Mouse (Mus musculus) layer of hippocampus, postnatal 36 days (tissue): ENCODE results near the gene Scd3. TPM values are rescaled to one million over a fixed set of nuclear protein-coding genes. Genes with fewer than 3 reads are reported as not detected.

Source experiments
- DNase-seq, 2 experiments: peaks; one replicate each; pipeline ENCODE4 v3.0.0; 2022
- total RNA-seq, 2 experiments: library from RNA; stranded (reverse); gene quantifications; 2 replicates each; pipeline ENCODE4 v1.2.3; 2021

Gene Scd3
- total RNA-seq, result 1 to 10 TPM in 1 of 2 experiments, under 1 TPM in 1; 0.94 to 1.7 TPM

DNA sequence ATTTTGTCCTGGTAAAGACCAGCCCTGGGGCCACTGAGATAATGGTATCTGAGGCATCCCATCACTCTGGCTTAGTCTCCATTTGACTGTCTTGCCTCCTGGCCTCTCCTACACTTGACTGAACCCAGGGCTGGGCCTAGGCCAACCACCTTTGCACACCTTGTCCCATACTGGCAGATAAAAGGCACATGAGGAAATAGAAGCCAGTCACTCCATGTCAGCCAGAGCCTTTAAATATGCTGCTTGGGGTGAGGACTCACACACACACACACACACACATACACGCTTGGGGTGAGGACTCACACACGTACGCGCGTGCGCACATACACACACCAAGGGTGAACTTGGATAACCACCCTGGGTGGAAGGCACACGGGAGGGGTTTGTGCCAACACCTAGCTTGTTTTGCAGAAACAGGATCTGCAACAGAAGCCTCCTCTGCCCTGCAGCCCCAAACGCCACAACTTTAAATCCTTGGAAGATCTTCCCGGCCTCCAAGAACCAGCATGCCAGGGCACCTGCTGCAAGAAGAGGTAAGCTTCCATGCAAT, at the start of gene Scd3:
TSS of gene Scd3 (plus strand) at position 255 of the 550 bp plus-strand sequence.
- no peak for DNase-seq

DNA sequence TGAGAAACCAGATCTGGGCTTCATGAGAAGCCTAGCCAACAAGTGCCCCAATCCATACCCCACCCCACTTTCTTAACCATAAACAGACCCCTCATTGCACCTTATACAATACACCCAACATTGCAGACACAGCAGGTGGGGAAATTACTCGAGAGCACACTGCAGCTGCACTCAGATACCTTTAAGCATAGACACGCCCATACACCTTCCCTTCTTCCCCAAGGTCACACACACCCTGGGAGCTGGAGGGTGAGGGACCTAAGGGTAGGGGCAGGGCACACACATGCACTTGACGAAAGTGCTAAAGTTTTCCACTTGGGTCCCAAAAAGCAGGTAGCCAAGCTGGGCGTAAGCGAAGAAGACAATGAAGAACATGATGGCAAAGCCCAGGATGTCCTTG, 49.3 kb upstream of the Scd3 start:
- DNase-seq, result no peak

DNA sequence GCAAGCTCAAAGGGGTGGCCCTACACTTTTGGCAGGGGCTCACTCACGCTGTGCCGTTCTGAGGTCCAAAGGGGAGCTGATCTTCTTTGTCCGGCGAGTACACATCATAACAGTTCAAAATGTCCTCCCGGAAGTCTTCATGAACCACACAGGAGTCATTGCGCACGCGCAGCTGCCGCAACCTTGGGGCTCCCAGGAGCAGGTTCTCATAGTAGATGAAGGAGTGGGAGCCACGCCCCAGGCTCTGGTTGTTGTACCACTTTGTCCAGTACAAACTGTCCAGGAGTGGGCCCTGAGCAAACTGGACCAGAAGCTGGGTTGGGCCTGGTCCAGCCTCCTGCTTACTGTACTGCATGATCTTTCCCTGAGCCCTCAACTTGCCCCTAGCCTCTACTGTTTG, 46.1 kb upstream of the Scd3 start:
- no peak for DNase-seq

DNA sequence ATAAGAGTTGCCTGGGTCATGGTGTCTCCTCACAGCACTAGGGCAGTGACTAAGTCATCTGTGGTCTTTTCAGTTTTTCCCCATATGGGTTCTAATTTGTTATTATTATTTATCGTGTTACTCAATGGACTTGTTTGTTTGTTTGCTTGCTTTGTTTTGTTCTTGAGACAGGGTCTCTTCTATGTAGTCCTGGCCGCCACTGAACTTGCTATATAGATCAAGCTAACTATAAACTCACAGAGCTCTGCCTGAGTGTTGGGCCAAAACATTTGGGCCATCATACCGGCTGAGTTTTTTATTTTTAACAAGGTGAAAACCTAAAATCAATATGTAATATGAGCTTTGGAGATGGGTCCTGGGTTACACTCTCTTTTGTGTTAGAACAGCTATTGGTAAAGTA, 43.7 kb upstream of the Scd3 start:
- DNase-seq, result no peak

DNA sequence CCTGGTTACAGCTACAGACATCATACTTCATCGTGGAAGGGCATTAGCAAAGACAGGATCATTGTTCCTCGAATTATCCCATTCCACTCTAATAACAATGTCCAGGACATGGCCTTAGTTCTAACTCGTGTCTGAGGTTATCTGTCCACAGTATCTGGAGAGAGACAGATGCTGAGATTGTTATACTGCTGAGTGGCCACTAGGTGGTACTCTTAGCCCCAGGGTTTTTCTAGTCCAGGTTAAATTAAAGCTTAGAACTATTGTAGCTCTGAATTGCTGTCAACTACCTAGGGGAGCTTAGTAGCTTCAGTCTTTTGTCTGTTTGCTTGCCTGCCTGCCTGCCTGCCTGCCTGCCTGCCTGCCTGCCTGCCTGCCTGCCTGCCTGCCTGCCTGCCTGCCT, 41.6 kb upstream of the Scd3 start:
- DNase-seq, result no peak

DNA sequence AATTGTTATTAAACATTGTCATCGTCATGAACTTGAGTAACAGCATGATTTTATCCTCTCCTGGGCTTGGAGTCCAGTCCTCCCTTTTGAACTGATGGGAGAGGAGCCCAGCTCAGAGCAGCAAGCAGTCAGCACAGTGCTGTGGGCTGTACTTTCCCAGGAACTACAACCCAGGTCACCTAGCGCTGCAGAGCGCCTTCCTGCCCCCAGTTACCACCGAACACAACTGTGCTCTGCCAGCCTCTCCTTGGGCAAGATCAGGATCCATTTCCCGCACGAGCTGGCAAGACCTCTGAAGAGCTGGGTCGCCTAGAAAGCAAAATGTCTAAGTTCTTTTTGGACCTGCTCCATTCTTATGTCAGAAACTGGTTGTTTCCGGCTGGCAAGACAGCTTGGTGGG, 28.2 kb upstream of the Scd3 start:
- no peak for DNase-seq

DNA sequence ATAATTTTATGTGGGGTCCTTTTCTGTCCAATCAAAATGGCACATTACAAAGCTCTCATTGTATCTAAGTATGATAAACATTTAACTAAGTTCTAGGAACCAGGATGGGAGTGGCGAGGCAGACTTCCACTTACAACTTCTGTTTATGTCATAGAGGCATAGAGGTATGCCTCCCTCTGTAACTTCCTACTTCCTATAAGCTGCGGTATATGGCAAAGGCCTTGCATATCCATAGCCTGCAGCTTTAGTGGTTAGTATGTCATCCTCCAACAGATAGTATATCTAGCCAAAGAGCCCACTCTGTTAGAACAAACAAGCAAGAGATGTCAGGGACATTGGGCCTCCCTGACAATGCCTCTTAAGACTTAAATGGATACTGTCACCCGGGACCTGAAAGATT, 26.3 kb upstream of the Scd3 start:
- no peak for DNase-seq

DNA sequence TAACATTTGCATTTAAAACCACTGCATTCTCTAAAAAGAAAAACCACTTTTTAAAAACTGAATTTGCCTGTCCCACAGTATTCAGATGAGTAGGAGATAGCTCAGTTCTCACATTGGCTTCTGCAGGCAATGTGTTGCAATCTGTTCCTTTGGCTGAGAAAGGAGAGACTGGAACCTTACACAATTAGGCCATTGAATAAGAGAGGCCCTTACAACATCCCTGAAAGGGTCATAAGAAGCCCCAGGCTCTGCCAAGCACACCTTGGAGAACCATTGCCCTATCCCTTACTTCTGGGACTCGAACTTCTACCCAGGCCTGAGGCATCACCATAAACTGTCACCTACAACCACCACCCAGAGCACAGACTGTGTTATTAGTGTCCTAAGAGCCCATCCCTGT, 22.6 kb upstream of the Scd3 start:
- DNase-seq, result no peak

DNA sequence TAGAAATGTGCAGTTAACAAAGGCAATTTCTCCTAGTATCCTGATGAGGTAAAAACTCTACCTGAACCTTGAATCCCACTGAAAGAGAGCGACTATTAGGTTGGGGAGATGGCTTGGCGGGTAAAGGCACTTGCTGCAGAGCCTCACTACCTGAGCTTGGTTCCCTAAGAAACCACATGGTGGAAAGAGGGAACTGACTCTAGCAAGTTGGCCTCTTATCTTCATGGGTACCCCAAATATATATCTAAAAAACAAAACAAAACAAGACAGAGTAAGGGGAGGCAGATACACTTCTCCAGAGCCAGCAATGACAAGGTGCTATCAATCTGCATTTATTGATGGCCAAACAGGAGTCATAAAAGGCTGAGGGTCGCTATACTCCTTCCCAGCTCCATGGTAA, 19.1 kb upstream of the Scd3 start:
- no peak for DNase-seq

DNA sequence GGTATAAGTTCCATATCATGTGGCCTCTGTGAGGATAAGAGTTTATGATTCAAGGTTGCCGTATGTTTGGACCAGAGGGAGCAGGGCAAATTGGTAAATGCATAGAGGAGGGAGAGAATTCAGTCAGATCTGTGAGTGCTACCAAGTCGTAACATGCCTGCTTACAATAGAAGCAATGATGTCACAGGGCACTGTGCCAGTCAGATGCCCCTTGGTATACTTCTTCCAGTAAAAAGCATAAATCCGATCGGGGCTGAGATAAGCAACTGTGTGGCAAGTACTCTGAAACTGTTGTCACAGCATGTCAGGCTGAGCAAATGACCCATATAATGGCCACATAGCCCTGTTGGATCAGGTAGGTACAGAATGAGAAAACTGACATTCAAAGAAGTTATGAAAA, 14.0 kb upstream of the Scd3 start:
- DNase-seq, result no peak

DNA sequence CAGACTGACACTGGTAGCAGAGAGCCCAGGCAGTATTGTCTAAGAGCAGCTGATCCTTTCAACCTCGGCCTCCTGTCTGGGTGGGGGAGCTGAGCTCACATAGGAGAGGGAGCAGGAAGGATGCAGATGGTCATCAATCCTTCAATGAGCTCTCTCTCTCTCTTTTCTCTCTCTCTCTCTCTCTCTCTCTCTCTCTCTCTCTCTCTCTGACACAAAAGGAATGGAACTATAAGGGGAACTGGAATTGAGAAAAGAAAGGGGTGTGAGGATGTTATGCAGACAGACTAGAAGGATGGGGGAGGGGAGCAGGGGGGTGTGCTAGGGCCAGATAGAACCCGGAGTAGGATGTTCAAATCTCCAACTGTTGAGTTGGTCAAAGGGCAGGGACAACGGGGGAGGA, 10.7 kb upstream of the Scd3 start, which contains the start of gene Pkd2l1:
TSS of gene Pkd2l1 (minus strand) at position 101 of the 400 bp plus-strand sequence.
- no peak for DNase-seq

DNA sequence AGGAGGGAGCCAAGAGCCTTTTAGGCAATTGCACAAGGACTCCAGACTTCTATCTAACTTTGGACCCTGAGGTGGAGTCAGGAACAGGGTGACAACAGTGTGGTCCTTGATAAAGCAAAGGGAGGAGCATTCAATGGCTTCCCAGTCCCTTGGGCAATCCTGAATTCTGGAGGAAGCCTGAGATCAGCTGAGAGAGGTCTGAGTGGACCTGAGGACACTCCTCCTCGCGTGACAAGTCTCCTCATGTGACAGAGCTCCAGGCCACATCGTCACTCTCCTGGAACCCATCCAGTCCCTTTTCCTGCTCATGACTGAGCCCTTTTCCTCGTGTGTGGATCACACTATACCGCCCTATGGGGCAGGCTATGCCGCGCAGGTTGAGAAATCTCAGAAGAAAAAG, 9.2 kb upstream of the Scd3 start:
- no peak for DNase-seq

DNA sequence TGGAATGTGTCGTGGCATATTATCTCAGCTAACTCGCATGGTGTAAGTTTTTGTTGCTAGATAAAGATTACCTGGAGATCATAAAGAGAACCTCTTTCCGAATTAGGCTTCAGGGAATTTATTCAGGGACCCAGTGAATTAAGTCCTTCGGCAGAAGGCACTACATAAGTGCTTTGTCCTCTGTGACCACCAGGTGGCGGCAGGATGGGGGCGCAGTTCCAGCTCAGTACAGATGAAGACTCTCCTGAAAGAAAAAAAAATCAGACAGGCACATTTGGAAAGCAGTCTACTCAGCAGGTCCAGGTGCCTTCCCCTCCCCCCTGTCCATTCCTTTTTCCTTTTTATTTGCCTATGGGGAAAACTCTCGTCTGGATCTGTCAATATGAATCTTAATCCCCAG, 7.9 kb upstream of the Scd3 start:
- DNase-seq, result peak; percentile 44 to 69

DNA sequence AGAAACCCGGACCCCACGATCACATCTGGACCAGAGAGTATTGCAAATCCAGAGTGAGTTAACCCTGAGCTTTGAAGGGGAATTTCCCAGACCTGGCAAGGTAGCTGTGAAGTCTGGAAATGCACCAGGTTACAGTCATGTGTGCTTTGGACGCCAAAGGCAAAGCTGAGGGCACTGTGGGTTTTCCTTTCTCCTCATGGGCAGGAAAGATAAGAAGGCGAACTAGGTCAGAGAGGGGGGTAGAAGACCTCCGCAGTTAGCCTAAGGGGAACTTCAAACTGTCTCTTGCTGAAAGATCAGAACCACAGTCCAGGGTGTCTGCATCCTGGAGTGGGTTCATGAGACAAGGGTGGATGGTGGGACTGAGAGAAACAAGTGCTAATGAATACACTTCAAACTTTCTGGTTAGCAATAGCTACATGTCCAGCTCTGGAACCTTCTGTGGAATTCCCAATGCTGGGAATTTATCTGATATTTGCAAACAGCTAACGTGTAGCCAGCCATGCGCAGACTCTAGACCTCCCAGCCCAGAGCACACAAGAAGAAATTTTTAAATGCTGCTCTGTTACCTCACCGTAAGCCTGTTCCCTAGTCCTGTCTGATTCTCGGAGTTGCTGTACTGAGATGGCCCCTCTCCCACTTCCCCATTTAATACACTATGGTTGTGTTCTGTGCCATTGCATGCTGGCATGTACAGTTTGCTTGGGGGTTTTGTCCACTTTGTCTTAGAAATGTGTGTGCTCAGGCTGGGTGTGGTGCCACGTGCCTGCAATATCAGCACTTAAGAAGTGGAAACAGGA, 5.8 kb upstream of the Scd3 start:
- no peak for DNase-seq

DNA sequence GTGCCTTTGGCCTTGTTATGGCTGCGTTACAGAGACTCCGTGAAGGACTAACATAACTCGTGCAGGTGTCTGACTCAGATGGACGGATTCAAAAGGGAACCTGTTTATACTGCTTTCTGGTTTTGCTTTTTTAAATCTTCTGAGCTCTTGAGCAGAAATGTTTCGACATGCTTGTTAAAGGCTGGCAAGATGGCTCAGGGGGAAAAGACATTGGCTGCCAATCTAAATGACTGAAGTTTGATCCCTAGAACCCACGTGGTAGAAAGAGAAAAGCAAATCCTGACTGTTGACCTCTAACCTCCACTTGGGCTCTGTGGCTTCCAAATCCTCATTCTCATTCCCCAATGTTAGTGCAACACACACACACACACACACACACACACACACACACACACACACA, 4.6 kb upstream of the Scd3 start:
- DNase-seq, result no peak

DNA sequence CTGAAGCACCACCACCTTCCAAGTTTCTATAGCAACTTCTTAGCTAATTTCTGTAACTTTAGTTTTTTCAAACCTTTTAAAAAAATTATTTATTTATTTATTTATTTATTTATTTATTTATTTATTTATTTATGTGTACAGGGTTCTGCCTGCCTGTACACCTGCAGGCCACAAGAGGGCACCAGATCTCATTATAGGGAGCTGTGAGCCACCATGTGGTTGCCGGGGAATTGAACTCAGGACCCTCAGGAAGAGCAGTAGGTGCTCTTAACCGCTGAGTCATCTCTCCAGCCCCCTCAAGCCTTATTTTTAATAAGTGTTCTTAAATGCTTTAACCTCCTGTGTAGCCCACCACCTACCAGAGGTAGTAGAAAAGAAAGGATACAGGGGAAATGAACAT, 4.1 kb upstream of the Scd3 start:
- DNase-seq, result no peak

DNA sequence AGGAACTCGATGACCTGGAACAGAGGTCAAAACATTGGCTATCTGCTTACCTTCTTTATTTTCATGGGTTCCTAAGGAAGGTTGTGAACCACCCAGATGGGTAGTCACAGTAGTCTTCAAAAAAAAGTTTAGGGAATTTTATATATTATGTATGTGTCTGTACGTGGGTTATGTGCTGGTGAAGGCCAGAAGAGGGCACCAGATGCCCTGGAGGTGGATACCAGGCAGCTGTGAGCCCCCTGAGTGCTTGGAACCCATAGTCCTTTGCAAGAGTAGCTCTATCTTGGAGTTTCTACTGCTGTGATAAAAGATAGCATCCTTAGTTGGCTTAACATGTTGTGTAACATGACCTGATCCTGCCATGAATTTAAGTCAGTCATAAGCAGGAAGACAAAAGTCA, 4.0 kb downstream of the Scd3 start:
- DNase-seq, result no peak

DNA sequence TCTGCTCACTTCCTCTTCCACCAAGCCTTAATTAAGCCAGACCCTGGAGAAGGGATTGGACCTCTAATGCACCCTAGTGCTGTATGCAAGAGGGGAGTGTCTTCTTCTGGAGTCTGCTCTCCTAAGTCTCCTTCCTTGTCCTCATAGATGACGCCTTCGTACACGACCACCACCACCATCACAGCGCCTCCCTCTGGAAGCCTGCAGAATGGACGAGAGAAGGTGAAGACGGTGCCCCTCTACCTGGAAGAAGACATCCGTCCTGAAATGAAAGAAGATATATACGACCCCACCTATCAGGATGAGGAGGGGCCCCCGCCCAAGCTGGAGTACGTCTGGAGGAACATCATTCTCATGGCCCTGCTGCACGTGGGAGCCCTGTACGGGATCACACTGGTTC, 12.2 kb downstream of the Scd3 start:
- no peak for DNase-seq

DNA sequence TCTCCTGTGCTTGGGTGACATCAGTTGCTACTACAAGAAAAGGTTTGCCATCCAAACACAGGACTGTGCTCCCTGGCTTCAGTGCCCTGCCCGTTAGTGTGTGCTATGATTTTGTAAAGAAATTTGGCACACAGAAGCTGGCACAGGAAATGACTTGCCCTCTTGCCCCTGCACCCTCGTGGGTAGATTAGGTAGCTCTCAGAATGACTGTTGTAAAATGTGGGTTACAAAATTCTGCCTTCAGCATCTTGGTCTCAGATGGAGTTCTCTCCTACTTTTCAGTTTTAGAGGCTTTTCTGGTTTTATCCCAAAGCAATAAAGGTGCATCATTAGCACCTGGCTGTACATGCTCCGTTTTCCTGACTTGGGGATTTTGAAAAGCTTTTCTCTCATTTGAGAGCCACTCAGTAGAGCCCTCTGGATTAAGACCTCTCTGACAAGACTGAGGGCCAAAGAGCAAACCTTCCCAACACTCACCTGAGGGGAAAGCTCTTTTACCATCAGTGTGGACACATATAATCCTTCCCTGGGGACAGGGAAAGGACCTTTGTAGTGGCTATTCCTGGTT, 15.0 kb downstream of the Scd3 start:
- DNase-seq, result no peak

DNA sequence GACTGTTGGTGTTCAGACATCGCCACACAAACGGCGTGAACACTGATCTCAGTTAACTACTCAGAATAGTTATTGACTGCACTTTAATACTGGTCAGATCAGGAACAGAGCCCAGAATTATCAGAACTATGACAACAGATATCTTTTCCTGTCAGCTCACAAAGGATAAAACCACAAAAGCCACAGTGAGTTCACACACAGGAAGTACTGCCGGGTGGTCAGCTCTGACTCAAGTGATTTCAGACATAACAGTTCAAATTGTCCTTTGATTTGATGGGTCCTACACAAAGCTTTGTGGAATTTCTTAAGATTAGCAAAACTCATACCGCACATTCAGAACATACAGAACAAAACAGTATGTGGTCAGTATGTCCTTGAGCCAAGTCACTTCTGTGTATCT, 22.7 kb downstream of the Scd3 start:
- DNase-seq, result no peak

DNA sequence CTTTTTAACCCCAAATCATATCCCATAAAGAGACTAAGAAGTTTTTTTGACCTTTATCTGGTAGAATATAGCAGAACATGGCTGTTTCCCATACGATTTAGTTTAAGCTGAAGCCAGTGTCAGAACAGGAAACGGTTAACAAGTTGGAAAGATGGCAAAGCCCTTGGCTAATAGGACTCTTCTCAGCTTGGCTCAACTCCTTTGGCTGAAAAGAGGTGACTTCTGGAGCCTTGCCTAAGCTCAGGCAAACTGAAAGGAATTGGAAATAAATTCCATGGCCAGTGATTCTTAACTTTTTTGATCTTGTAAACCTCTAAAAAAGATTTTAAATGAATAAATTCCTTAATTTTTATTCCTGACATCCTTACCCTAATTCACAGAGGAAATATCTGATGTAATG, 26.7 kb downstream of the Scd3 start:
- DNase-seq, result no peak

DNA sequence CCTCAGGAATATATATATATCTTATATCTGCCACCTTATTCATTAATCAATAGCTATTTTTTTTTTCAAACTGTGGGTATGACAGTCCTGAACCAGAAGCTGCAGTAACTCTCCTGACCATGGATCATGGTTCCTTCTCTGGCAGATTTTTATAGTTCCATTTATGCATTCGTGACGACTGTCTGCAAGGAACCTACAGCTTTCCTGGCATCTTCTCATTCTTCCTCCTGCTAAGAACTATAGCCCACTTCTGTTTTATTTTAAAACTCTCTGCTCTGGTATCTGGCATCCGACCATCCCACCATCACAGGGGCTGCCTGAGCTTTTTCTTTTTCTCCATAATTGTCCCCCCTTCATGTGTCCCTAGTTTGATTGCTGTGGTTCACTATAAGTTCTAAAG, 27.1 kb downstream of the Scd3 start:
- DNase-seq, result no peak

DNA sequence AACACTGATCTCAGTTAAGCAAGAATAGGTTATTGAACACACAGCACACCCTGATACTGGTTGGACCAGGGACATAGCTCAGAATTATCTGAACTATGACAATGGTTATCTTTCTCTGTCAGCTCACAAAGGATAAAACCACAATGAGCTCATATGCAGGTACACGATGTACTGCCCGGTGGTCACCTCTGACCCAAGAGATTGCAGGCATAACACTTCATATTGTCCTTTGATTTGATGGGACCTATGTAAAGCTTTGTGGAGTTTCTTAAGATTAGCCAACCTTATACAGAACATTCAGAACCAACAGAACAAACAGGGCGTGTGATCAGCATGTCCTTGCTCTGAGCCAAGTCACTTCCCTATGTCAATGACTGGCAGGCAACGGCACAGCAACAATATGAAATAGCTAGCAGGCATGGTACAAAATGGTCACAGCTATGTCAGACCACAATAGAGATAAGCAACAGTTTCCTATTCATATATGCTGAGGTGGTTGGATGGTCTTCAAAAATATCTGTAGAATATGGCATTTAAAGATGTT, 28.6 kb downstream of the Scd3 start:
- no peak for DNase-seq

DNA sequence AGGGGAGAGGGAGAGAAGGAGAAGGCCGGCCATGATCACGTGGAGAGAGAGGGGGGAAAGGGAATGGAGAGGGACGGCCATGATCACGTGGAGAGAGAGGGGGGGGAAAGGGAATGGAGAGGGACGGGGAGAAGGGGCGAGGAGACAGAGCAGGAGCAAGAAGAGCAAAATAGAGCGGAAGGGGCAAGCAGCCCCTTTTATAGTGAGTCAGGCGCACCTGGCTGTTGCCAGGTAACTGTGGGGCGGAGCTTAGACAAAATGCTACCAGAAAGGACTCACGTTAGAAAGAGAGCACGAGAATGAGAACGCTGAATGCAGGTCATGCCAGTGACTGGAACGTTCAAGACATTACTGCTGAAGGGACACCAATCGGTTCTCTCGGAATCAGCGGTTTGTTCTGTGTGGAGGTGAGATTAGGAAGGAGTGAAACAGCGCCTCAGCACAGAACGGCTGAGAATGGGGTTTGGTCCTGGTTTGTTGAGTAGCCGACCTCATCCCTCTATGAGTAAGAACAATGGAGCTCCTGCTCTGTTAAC, 34.5 kb downstream of the Scd3 start:
- DNase-seq, result no peak
